Mouse (Mus musculus): ENCODE data around the gene Rnf150.
A peak's percentile ranks its signal among the peaks of the same experiment; 100 is the strongest.
"Not testable (repeated sequence)": the region's sequence is repeated elsewhere in the genome, so short reads cannot be mapped to it uniquely, and the experiment has no call there.

Rnf150 gene

GRCm38 (mm10) chr8:83076621-83077020, 213.5 kb downstream of the Rnf150 start:
- no peak for ATAC-seq (ENCODE audit: low TSS enrichment)

- ATAC-seq (ENCODE audit: low TSS enrichment) = no peak
These were observed 214.2 kb downstream of the Rnf150 start for GRCm38 (mm10) chr8:83077329-83077728.

GRCm38 (mm10) chr8:83078701-83079533, 215.8 kb downstream of the Rnf150 start:
- ATAC-seq (ENCODE audit: low TSS enrichment) = no peak

GRCm38 (mm10) chr8:83079534-83079844, 216.3 kb downstream of the Rnf150 start:
- no peak for ATAC-seq (ENCODE audit: low TSS enrichment)

- ATAC-seq (ENCODE audit: low TSS enrichment) = no peak
These were observed 218.1 kb downstream of the Rnf150 start for GRCm38 (mm10) chr8:83081266-83081665.

GRCm38 (mm10) chr8:83081806-83082205, 218.7 kb downstream of the Rnf150 start:
- not testable (repeated sequence) for ATAC-seq (ENCODE audit: low TSS enrichment)

- ATAC-seq (ENCODE audit: low TSS enrichment) = no peak
These were observed 219.1 kb downstream of the Rnf150 start for GRCm38 (mm10) chr8:83082251-83082650.

- no peak for ATAC-seq (ENCODE audit: low TSS enrichment)
These were observed 220.3 kb downstream of the Rnf150 start for GRCm38 (mm10) chr8:83083452-83083851.

GRCm38 (mm10) chr8:83085581-83085980, 222.4 kb downstream of the Rnf150 start:
- no peak for ATAC-seq (ENCODE audit: low TSS enrichment)

- ATAC-seq (ENCODE audit: low TSS enrichment) = no peak
These were observed 223.5 kb downstream of the Rnf150 start for GRCm38 (mm10) chr8:83086625-83087024.

- ATAC-seq (ENCODE audit: low TSS enrichment) = no peak
These were observed 224.4 kb downstream of the Rnf150 start for GRCm38 (mm10) chr8:83087604-83088003.

- ATAC-seq (ENCODE audit: low TSS enrichment) = no peak
These were observed 225.0 kb downstream of the Rnf150 start for GRCm38 (mm10) chr8:83088156-83088555.

- peak; percentile 70 for ATAC-seq (ENCODE audit: low TSS enrichment)
These were observed 226.3 kb downstream of the Rnf150 start for GRCm38 (mm10) chr8:83089336-83089986.

- no peak for ATAC-seq (ENCODE audit: low TSS enrichment)
These were observed 227.3 kb downstream of the Rnf150 start for GRCm38 (mm10) chr8:83090446-83090845.

- peak; percentile 67 for ATAC-seq (ENCODE audit: low TSS enrichment)
These were observed 236.9 kb downstream of the Rnf150 start for GRCm38 (mm10) chr8:83100041-83100440.

- no peak for ATAC-seq (ENCODE audit: low TSS enrichment)
These were observed 239.9 kb downstream of the Rnf150 start for GRCm38 (mm10) chr8:83102957-83103510.

GRCm38 (mm10) chr8:83103968-83104367, 240.8 kb downstream of the Rnf150 start:
- no peak for ATAC-seq (ENCODE audit: low TSS enrichment)

- ATAC-seq (ENCODE audit: low TSS enrichment) = no peak
These were observed 246.6 kb downstream of the Rnf150 start for GRCm38 (mm10) chr8:83109756-83110155.

GRCm38 (mm10) chr8:83110177-83110576, 247.0 kb downstream of the Rnf150 start:
- ATAC-seq (ENCODE audit: low TSS enrichment) = no peak

GRCm38 (mm10) chr8:83135086-83135485, 271.9 kb downstream of the Rnf150 start:
- peak; percentile 56 for ATAC-seq (ENCODE audit: low TSS enrichment)

- peak; percentile 52; the same call in 1 of the 2 replicates for ATAC-seq (ENCODE audit: low TSS enrichment)
These were observed 276.9 kb downstream of the Rnf150 start for GRCm38 (mm10) chr8:83140068-83140467.

- ATAC-seq (ENCODE audit: low TSS enrichment) = no peak
These were observed 277.6 kb downstream of the Rnf150 start for GRCm38 (mm10) chr8:83140701-83141111.

Measured in frontal cortex, adult (tissue).